Mouse (Mus musculus) heart, postnatal 0 days (tissue): Measurements from ENCODE around the gene Mknk2.

Source experiments
- CTCF ChIP-seq: IDR thresholded peaks from 2 replicates; pipeline ENCODE4 v1.5.1; 2016; ENCODE audit warnings: antibody characterized with exemption, control low read depth, low read depth
- EP300 ChIP-seq: IDR thresholded peaks from 2 replicates; pipeline ENCODE4 v1.6.1; 2016; ENCODE audit warnings: antibody characterized with exemption, low read depth

DNA sequence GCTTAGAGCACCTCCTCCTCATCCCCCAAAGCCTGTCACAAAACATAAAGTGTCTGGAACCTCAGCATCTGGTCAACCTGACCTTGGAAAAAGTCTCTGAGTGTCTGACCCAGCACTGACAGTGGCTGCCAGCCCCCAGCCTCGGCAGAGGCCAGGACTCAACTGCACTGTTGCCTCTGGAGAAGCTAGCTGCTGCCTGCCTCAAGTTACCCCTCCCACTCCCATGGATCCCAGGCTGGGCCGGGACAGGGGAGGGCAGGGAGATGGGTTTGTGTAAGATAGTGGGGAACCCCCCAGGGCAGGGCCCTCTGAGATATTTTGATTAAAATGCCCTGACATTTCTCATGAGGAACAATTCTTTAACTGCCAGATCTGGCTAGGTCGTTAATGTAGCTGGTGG, 27.1 kb upstream of the Mknk2 start:
- TF ChIP-seq CTCF (no peak), EP300 (no peak)
